ENCODE assay signal across 15 mouse cellular contexts in the genomic region with DNA sequence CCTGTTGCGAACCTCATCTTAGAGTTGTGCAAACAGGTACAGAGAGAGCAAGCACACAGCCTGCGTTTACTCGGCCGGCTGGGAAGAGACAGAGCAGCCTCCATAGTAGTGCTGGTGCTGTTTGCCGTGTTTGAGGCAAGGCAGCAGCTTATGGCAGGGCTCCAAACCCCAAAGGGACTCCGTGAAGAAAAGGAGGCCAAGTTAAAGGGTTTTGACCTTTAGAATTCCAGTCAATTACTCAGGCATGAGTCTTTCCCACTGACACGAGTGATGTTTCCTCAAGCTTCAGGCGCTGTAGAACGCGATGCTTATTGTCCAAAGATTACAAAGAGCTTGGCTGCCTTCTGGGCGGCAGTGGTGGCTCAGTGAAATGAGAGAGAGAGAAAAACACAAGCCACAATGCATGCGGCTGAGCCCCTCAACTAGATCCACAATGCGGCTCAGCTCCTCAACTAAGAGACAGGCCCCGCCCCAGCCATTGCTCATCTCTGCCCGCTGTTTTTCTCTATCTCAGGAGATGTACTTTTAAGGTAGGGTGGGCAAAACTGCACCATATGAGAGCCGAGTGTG. TPM values are rescaled to one million over a fixed set of nuclear protein-coding genes. Genes with fewer than 3 reads are reported as not detected.
A peak's percentile ranks its signal among the peaks of the same experiment; 100 is the strongest.
DNase-seq lines count a peak whose midpoint lies in the region; ATAC-seq lines count a peak whose summit lies in the region.
"Had no signal": no experiment of that assay in that cellular context is flagged by ENCODE, and none has a peak within 500 bp of the region (broad histone marks: within the 10 kb centered on the region; RNA-seq: fewer than 3 reads in every experiment).

No protein-coding gene starts in this region.

- ATAC-seq in heart, embryonic 12.5 days (ENCODE audit: insufficient number of reproducible peaks, low FRiP score), result no peak

- H3K27ac ChIP-seq in heart, embryonic 12.5 days (ENCODE audit: poor library complexity, severe bottlenecking), result no peak overlapping the region
- H3K27ac ChIP-seq: heart, embryonic 13.5 days; limb, embryonic 10.5 days had no signal

- H3K4me2 ChIP-seq in heart, embryonic 12.5 days, result no peak overlapping the region
- H3K4me2 ChIP-seq: heart, embryonic 13.5 days had no signal

- 73% methylated on average over 16 of the region's 16 CpGs for WGBS in heart, embryonic 12.5 days

- no peaks in the 10 kb centered on the region for H3K36me3 ChIP-seq in heart, embryonic 12.5 days
- H3K36me3 ChIP-seq: heart, embryonic 13.5 days; limb, embryonic 10.5 days had no signal

- peaks cover 3% of the 10 kb centered on the region; the same call in 1 of the 2 replicates for H3K9me3 ChIP-seq in heart, embryonic 12.5 days (replicated peaks)
- H3K9me3 ChIP-seq: limb, embryonic 10.5 days had no signal

- 0 out of 2 replicates have a peak, but pooled peaks cover under 1% of the 10 kb centered on the region for H3K4me1 ChIP-seq in heart, embryonic 12.5 days (replicated peaks)

- no peak overlapping the region for H3K4me3 ChIP-seq in heart, embryonic 12.5 days
- H3K4me3 ChIP-seq: erythroblast, embryonic 14.5 days; heart, embryonic 13.5 days; limb, embryonic 10.5 days had no signal

- H3K27me3 ChIP-seq in heart, embryonic 12.5 days (replicated peaks), result peaks cover 16% of the 10 kb centered on the region

- H3K9ac ChIP-seq in heart, embryonic 12.5 days, result no peak overlapping the region
- H3K9ac ChIP-seq: heart, embryonic 13.5 days had no signal

- DNase-seq in adrenal gland, postnatal 14 days, result peak; percentile 42
- DNase-seq in adrenal gland, adult 8-10 months, result no peak
- DNase-seq in heart, postnatal 36 days, result peak; percentile 12 to 14
- DNase-seq in adipocyte (ENCODE audit: low spot score), result peak; percentile 76
- DNase-seq in kidney, postnatal 10 days, result peak; percentile 72
- no peak for DNase-seq in left cerebral cortex, postnatal 4 days
- DNase-seq in urinary bladder, postnatal 14 days (ENCODE audit: low spot score), result no peak
- DNase-seq: B cell, adult 2 months; lung, adult 2 months had no signal

- intact Hi-C loops in heart, postnatal 36 days (cut with DNase I), result no loop called here
- intact Hi-C loops in left cerebral cortex, postnatal 4 days (cut with DNase I), result no loop called here

RNA-seq across cellular contexts. Expression of gene Krt81, which starts 5.1 kb away (rescaled TPM):
- not detected in 2 replicates for total RNA-seq in adrenal gland, postnatal 14 days (2021)
- total RNA-seq in adrenal gland, adult 8-10 months (2022), result not detected
- total RNA-seq in heart, postnatal 36 days (2021), result not detected
- not detected in 2 replicates for polyA plus RNA-seq in heart, embryonic 12.5 days (2016; fragmentation: Nextera tagmentation; extraction: Ambion mirVana)
- total RNA-seq in left cerebral cortex, postnatal 4 days (2021), result not detected
- total RNA-seq: layer of hippocampus, adult 18-20 months had no signal
- polyA plus RNA-seq: erythroblast, embryonic 14.5 days; heart, embryonic 13.5 days; limb, embryonic 10.5 days; lung, adult 2 months; stomach, embryonic 14.5 days had no signal

RNA-seq across cellular contexts. Expression of gene Krt88, which starts 10.9 kb away (rescaled TPM):
- total RNA-seq in adrenal gland, postnatal 14 days (2021), result not detected in 2 replicates
- not detected for total RNA-seq in adrenal gland, adult 8-10 months (2022)
- not detected for total RNA-seq in heart, postnatal 36 days (2021)
- not detected in 2 replicates for polyA plus RNA-seq in heart, embryonic 12.5 days (2016; fragmentation: Nextera tagmentation; extraction: Ambion mirVana)
- total RNA-seq in left cerebral cortex, postnatal 4 days (2021), result not detected
- total RNA-seq: layer of hippocampus, adult 18-20 months had no signal
- polyA plus RNA-seq: erythroblast, embryonic 14.5 days; heart, embryonic 13.5 days; limb, embryonic 10.5 days; lung, adult 2 months; stomach, embryonic 14.5 days had no signal

RNA-seq across cellular contexts. Expression of gene Krt86, which starts 14.8 kb away (rescaled TPM):
- not detected in 2 replicates for total RNA-seq in adrenal gland, postnatal 14 days (2021)
- total RNA-seq in adrenal gland, adult 8-10 months (2022), result not detected
- not detected for total RNA-seq in heart, postnatal 36 days (2021)
- not detected in 2 replicates for polyA plus RNA-seq in heart, embryonic 12.5 days (2016; fragmentation: Nextera tagmentation; extraction: Ambion mirVana)
- total RNA-seq in left cerebral cortex, postnatal 4 days (2021), result not detected
- polyA plus RNA-seq: erythroblast, embryonic 14.5 days; heart, embryonic 13.5 days; limb, embryonic 10.5 days; stomach, embryonic 14.5 days had no signal

RNA-seq across cellular contexts. Expression of gene Krt87, which starts 19.8 kb away (rescaled TPM):
- total RNA-seq in adrenal gland, postnatal 14 days (2021), result not detected in 2 replicates
- under 1 TPM in 1 of 4 experiments, not detected in 3; 0.17 TPM for total RNA-seq in adrenal gland, adult 8-10 months (2022)
- not detected for total RNA-seq in heart, postnatal 36 days (2021)
- polyA plus RNA-seq in heart, embryonic 12.5 days (2016; fragmentation: Nextera tagmentation; extraction: Ambion mirVana), result not detected in 2 replicates
- total RNA-seq in left cerebral cortex, postnatal 4 days (2021), result under 1 TPM; 0.24 to 0.38 TPM
- polyA plus RNA-seq: erythroblast, embryonic 14.5 days; limb, embryonic 10.5 days had no signal

RNA-seq across cellular contexts. Expression of gene Krt83, which starts 32.9 kb away (rescaled TPM):
- not detected in 2 replicates for total RNA-seq in adrenal gland, postnatal 14 days (2021)
- not detected for total RNA-seq in adrenal gland, adult 8-10 months (2022)
- total RNA-seq in heart, postnatal 36 days (2021), result not detected
- not detected in 2 replicates for polyA plus RNA-seq in heart, embryonic 12.5 days (2016; fragmentation: Nextera tagmentation; extraction: Ambion mirVana)
- total RNA-seq in left cerebral cortex, postnatal 4 days (2021), result not detected
- total RNA-seq: layer of hippocampus, adult 18-20 months had no signal
- polyA plus RNA-seq: erythroblast, embryonic 14.5 days; heart, embryonic 13.5 days; limb, embryonic 10.5 days; stomach, embryonic 14.5 days had no signal

Comparison
In these comparisons a context has a peak if more than half of its experiments do, and no peak if none do; other contexts are left out.
1. DNase-seq: peak in adrenal gland, postnatal 14 days (single experiment), heart, postnatal 36 days (2 of 2), adipocyte (single experiment) and kidney, postnatal 10 days (single experiment); none in adrenal gland, adult 8-10 months (single experiment), left cerebral cortex, postnatal 4 days (single experiment) and urinary bladder, postnatal 14 days (single experiment).